Mouse (Mus musculus): ENCODE data around the gene Gosr2.

Gosr2 gene

GRCm38 (mm10) chr11:103688980-103689378 is 8.7 kb downstream of the Gosr2 start:
- peak; percentile 22 for DNase-seq (ENCODE audit: low read depth, low spot score)

GRCm38 (mm10) chr11:103688271-103688979 is 9.3 kb downstream of the Gosr2 start:
- DNase-seq (ENCODE audit: low read depth, low spot score), result no peak

GRCm38 (mm10) chr11:103686706-103687105 is 11.0 kb downstream of the Gosr2 start:
- DNase-seq (ENCODE audit: low read depth, low spot score), result no peak

GRCm38 (mm10) chr11:103685261-103685736 is 12.4 kb downstream of the Gosr2 start:
- DNase-seq (ENCODE audit: low read depth, low spot score), result no peak

- DNase-seq (ENCODE audit: low read depth, low spot score), result no peak
These were observed 13.9 kb downstream of the Gosr2 start for GRCm38 (mm10) chr11:103683667-103684334.

- peak; percentile 78 for DNase-seq (ENCODE audit: low read depth, low spot score)
These were observed 20.7 kb downstream of the Gosr2 start for GRCm38 (mm10) chr11:103677042-103677441.

GRCm38 (mm10) chr11:103675556-103675955 is 22.1 kb downstream of the Gosr2 start:
- DNase-seq (ENCODE audit: low read depth, low spot score), result peak; percentile 86

- DNase-seq (ENCODE audit: low read depth, low spot score), result no peak
These were observed 30.7 kb downstream of the Gosr2 start for GRCm38 (mm10) chr11:103666907-103667426.

- no peak for DNase-seq (ENCODE audit: low read depth, low spot score)
These were observed 31.4 kb downstream of the Gosr2 start for GRCm38 (mm10) chr11:103666181-103666906.

- no peak for DNase-seq (ENCODE audit: low read depth, low spot score)
These were observed 32.0 kb downstream of the Gosr2 start for GRCm38 (mm10) chr11:103665695-103666094.

- no peak for DNase-seq (ENCODE audit: low read depth, low spot score)
These were observed 34.6 kb downstream of the Gosr2 start for GRCm38 (mm10) chr11:103663119-103663518.

GRCm38 (mm10) chr11:103662546-103662945 is 35.2 kb downstream of the Gosr2 start:
- DNase-seq (ENCODE audit: low read depth, low spot score), result no peak

GRCm38 (mm10) chr11:103661863-103662262 is 35.8 kb downstream of the Gosr2 start:
- no peak for DNase-seq (ENCODE audit: low read depth, low spot score)

GRCm38 (mm10) chr11:103658189-103658588 is 39.5 kb downstream of the Gosr2 start:
- DNase-seq (ENCODE audit: low read depth, low spot score), result no peak

- peak; percentile 86 for DNase-seq (ENCODE audit: low read depth, low spot score)
These were observed 41.2 kb downstream of the Gosr2 start for GRCm38 (mm10) chr11:103656520-103656919.

- no peak for DNase-seq (ENCODE audit: low read depth, low spot score)
These were observed 44.2 kb downstream of the Gosr2 start for GRCm38 (mm10) chr11:103653359-103653965.

GRCm38 (mm10) chr11:103651426-103651825 is 46.3 kb downstream of the Gosr2 start:
- no peak for DNase-seq (ENCODE audit: low read depth, low spot score)

GRCm38 (mm10) chr11:103649983-103650493 is 47.7 kb downstream of the Gosr2 start:
- peak; percentile 65 for DNase-seq (ENCODE audit: low read depth, low spot score)

GRCm38 (mm10) chr11:103649301-103649982 is 48.3 kb downstream of the Gosr2 start, which contains the start of gene Rprml:
Gene Rprml (plus strand): TSS chr11:103649570.
- DNase-seq (ENCODE audit: low read depth, low spot score), result peak; percentile 67

- DNase-seq (ENCODE audit: low read depth, low spot score), result no peak
These were observed 49.0 kb downstream of the Gosr2 start for GRCm38 (mm10) chr11:103648656-103649055.

Measured in ZHBTc4 (cell line).